Mouse (Mus musculus) embryonic fibroblast, embryonic 13.5 days (primary cell): ENCODE results near the gene Abhd17b.

Source experiments
- CTCF ChIP-seq: IDR thresholded peaks from 2 replicates; pipeline ENCODE4 v1.5.1; 2011; ENCODE audit warnings: mild to moderate bottlenecking, control low read depth, low read length, moderate library complexity, borderline replicate concordance; ENCODE audit not compliant: insufficient read depth
- POLR2A ChIP-seq: IDR thresholded peaks from 2 replicates; pipeline ENCODE4 v1.6.1; 2011; ENCODE audit warnings: low read depth, mild to moderate bottlenecking, control low read depth, low read length, moderate library complexity

DNA sequence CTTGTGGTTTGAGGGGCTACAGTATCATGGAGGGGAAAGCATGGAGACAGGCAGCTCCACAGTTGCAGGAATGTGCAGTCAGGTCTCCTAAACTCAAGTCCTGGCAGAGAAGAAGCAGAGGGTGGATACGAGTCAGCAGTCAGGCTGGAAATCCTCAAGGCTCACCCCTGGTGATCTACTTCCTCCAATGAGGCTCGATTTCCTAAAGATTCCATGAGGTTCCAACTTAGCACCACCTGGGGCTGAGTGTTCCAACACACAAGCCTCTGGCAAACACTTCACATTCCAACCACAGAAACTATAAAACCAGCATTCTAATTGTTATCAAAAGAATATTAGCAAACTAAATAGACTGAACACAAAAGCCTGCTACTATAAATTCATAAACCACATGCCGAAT is 16.1 kb upstream of the Abhd17b start:
- TF ChIP-seq CTCF = no peak
- TF ChIP-seq POLR2A = no peak
